Comparison of ENCODE assay signal across 11 mouse cellular contexts in genomic region chr13:58298756-58299155, GRCm38 (mm10).
"Had no signal": no experiment of that assay in that cellular context is flagged by ENCODE, and none has a peak within 500 bp of the region (broad histone marks: within the 10 kb centered on the region; RNA-seq: fewer than 3 reads in every experiment).

No protein-coding gene starts in this region.

- H3K4me3 ChIP-seq: kidney, embryonic 15.5 days; limb, embryonic 15.5 days; liver, embryonic 12.5 days; midbrain, embryonic 12.5 days; stomach, embryonic 15.5 days had no signal

- H3K27me3 ChIP-seq: kidney, embryonic 15.5 days; limb, embryonic 15.5 days; liver, embryonic 12.5 days; midbrain, embryonic 12.5 days; stomach, embryonic 15.5 days had no signal

- H3K27ac ChIP-seq: kidney, embryonic 15.5 days; limb, embryonic 15.5 days; liver, embryonic 12.5 days; macrophage; midbrain, embryonic 12.5 days; stomach, embryonic 15.5 days had no signal

- H3K9me3 ChIP-seq: kidney, embryonic 15.5 days; limb, embryonic 15.5 days; liver, embryonic 12.5 days; midbrain, embryonic 12.5 days; stomach, embryonic 15.5 days had no signal

- DNase-seq: kidney, postnatal 14 days; lung, embryonic 14.5 days; lung, postnatal 10 days; right cerebral cortex, postnatal 14 days had no signal

- H3K36me3 ChIP-seq: kidney, embryonic 15.5 days; limb, embryonic 15.5 days; liver, embryonic 12.5 days; midbrain, embryonic 12.5 days; stomach, embryonic 15.5 days had no signal

- H3K4me2 ChIP-seq: kidney, embryonic 15.5 days; limb, embryonic 15.5 days; liver, embryonic 12.5 days; lung, embryonic 14.5 days; midbrain, embryonic 12.5 days; stomach, embryonic 15.5 days had no signal

- ATAC-seq: liver, embryonic 12.5 days; midbrain, embryonic 16.5 days had no signal

- H3K4me1 ChIP-seq: kidney, embryonic 15.5 days; limb, embryonic 15.5 days; midbrain, embryonic 12.5 days; stomach, embryonic 15.5 days had no signal

- H3K9ac ChIP-seq: kidney, embryonic 15.5 days; limb, embryonic 15.5 days; liver, embryonic 12.5 days; lung, embryonic 14.5 days; midbrain, embryonic 12.5 days; stomach, embryonic 15.5 days had no signal
